Mouse (Mus musculus) embryonic fibroblast, embryonic 13.5 days (primary cell): ENCODE results near the gene Klhl41. TPM values are rescaled to one million over a fixed set of nuclear protein-coding genes. Genes with fewer than 3 reads are reported as not detected.
A peak's percentile ranks its signal among the peaks of the same experiment; 100 is the strongest.
"Not testable (repeated sequence)": the region's sequence is repeated elsewhere in the genome, so short reads cannot be mapped to it uniquely, and the experiment has no call there.

Experiments
- H3K27ac ChIP-seq: 2 replicates; pipeline ENCODE4 v1.5.1; 2012; ENCODE audit warnings: low read length, control low read depth, inconsistent platforms; ENCODE audit not compliant: insufficient read depth
- H3K4me1 ChIP-seq: 2 replicates; pipeline ENCODE4 v1.6.1; 2011; ENCODE audit warnings: low read length; ENCODE audit not compliant: control insufficient read depth, insufficient read depth
- H3K4me3 ChIP-seq: 2 replicates; pipeline ENCODE4 v1.5.1; 2011; ENCODE audit warnings: mild to moderate bottlenecking, control low read depth, low read length; ENCODE audit not compliant: insufficient read depth
- CTCF ChIP-seq: IDR thresholded peaks from 2 replicates; pipeline ENCODE4 v1.5.1; 2011; ENCODE audit warnings: mild to moderate bottlenecking, control low read depth, low read length, moderate library complexity, borderline replicate concordance; ENCODE audit not compliant: insufficient read depth
- POLR2A ChIP-seq: IDR thresholded peaks from 2 replicates; pipeline ENCODE4 v1.6.1; 2011; ENCODE audit warnings: low read depth, mild to moderate bottlenecking, control low read depth, low read length, moderate library complexity
- polyA plus RNA-seq: library from polyadenylated mRNA; stranded (reverse); fragments of >200 nt; gene quantifications from 2 replicates; pipeline ENCODE4 v1.2.4, GENCODE M21; 2011; ENCODE audit warnings: low read depth; ENCODE audit not compliant: missing spikeins, insufficient read length

Klhl41 gene
- 0.38 and 0.47 TPM in 2 replicates for polyA plus RNA-seq

GRCm38 (mm10) chr2:69669853-69670252 is at the start of gene Klhl41:
TSS of gene Klhl41 (plus strand) at chr2:69670120.
- Histone ChIP-seq H3K4me1 (no peaks in the 10 kb centered on the region; the same call in 1 of the 2 replicates), H3K4me3 (no peak within 1 kb of the TSS), H3K27ac (no peak within 1 kb of the TSS)
- TF ChIP-seq POLR2A = no peak
- no peak for TF ChIP-seq CTCF

GRCm38 (mm10) chr2:69629215-69629614 is 40.7 kb upstream of the Klhl41 start:
- no peak for TF ChIP-seq CTCF
- no peak for TF ChIP-seq POLR2A
- H3K27ac ChIP-seq = no peak overlapping the region

DNA sequence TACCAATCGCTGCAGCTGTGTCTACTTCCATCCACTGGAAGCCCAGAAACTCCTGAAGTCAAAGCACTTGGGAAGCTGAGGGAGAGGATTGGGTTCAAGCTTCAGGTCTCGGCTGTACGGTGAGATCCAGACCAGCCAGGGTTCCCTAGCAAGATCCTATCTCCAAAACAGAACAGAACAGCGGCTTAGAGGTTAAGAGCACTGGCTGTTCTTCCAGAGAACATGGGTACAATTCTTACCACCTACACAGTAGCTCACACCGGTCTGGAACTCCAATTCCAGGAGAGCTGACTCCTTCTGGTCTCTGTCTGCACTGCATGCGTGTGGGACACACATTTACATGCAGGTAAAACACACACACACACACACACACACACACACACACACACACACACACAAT is 40.0 kb upstream of the Klhl41 start:
- Histone ChIP-seq H3K4me3 (no peak overlapping the region), H3K27ac (no peak overlapping the region), H3K4me1 (no peaks in the 10 kb centered on the region)
- TF ChIP-seq CTCF (no peak), POLR2A (no peak)

More at GRCm38 (mm10) chr2:69629215-69629614, 40.7 kb upstream of the Klhl41 start:
- Histone ChIP-seq H3K4me1 (no peaks in the 10 kb centered on the region), H3K4me3 (no peak overlapping the region)

GRCm38 (mm10) chr2:69630792-69631191 is 39.1 kb upstream of the Klhl41 start:
- Histone ChIP-seq H3K4me3 (no peak overlapping the region), H3K27ac (no peak overlapping the region), H3K4me1 (no peaks in the 10 kb centered on the region)
- TF ChIP-seq POLR2A (no peak), CTCF (no peak)

DNA sequence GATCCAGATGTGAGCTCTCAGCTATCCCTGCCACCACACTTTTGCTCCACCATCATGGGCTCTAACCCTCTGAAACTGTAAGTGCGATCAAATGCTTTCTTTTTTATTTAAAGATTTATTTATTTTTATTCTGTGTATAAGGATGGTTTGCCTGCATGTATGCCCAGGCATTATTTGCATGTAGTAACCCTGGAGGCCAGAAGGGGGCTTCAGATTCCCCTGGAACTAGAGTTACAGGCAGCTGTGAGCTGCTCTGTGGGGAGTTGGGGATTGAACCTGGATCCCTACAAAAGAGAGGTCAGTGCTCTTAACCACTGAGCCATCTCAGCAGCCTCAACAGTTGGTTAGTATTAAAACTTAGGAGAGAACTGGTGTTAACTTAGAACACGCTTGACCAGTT is 38.5 kb upstream of the Klhl41 start:
- Histone ChIP-seq H3K4me1 (no peaks in the 10 kb centered on the region), H3K4me3 (no peak overlapping the region), H3K27ac (no peak overlapping the region)
- TF ChIP-seq POLR2A = no peak
- no peak for TF ChIP-seq CTCF

DNA sequence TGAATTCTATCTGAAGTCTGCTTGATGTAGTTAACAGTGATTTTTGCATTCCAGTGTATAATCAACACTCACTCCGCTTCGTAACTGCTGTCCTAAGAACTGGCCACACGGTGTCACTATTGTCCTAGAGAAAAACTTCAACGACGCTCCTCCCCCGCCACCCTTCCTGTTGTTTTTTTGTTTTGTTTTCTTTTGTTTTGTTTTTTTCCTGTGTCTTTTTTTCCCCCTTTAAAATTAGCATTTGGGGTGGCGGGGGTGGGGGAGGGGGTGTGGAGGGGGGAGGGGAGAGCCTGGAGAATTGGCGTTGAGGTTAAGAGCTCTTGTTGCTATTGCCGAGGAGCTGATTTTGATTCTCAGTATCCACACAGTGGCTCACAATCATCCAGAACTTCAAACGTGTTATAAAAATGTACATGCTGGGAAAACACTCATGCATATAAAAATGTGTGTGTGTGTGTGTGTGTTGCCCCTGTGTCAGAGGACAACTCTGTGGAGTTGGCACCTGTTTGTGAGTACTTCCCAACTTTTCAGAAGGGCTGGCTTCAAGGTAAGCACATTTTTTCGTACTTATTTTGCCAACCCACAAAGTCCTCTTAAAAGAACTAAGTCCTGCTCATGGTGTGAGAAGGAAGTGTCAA is 34.7 kb upstream of the Klhl41 start:
- Histone ChIP-seq H3K4me3 (peak overlapping the region; percentile 10; the same call in 1 of the 2 replicates), H3K27ac (no peak overlapping the region), H3K4me1 (no peaks in the 10 kb centered on the region)
- TF ChIP-seq CTCF (peak; percentile 25; the same call in 1 of the 2 replicates), POLR2A (no peak)

- Histone ChIP-seq H3K27ac (no peak overlapping the region), H3K4me1 (no peaks in the 10 kb centered on the region), H3K4me3 (no peak overlapping the region)
- TF ChIP-seq CTCF (no peak), POLR2A (no peak)
Observed at GRCm38 (mm10) chr2:69635807-69636206, 34.1 kb upstream of the Klhl41 start.

DNA sequence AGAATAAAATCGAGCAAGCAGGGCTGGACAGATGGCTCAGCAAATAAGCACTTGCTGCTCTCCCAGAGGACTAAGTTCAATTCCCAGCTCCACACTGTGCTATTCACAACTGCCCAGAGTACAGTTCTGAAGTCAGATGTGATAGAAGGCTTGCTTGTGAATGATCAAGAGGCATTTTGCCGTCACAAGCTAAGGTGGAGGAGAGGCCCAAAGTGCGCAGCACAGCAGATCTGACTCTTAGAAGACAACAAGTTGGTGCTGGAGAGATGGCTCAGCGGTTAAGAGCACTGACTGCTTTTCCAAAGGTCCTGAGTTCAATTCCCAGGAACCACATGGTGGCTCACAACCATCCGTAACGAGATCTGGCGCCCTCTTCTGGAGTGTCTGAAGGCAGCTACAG is 31.9 kb upstream of the Klhl41 start:
- not testable (repeated sequence) for H3K4me1 ChIP-seq, H3K27ac ChIP-seq, H3K4me3 ChIP-seq

DNA sequence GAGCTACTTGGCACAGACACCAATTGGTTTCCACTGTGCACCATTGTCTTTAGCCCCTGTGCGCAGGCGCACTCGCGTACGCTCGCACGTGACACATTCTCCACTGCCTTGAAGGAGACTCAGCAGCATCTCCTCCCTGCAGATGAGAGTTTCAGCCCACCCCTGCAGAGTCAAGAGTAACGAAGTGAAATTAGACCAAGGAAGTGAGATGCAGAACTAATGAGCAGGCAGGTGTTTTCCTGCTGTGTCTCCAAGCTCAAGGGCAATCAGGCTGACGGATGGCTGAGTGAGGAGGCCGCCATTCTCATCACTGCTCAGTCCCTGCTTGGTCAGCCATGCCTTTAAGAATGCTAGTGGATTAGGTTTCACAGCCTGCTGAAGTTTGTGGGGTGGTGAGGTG is 29.8 kb upstream of the Klhl41 start:
- Histone ChIP-seq H3K4me1 (no peaks in the 10 kb centered on the region), H3K27ac (no peak overlapping the region), H3K4me3 (no peak overlapping the region)
- TF ChIP-seq CTCF = no peak
- no peak for TF ChIP-seq POLR2A

DNA sequence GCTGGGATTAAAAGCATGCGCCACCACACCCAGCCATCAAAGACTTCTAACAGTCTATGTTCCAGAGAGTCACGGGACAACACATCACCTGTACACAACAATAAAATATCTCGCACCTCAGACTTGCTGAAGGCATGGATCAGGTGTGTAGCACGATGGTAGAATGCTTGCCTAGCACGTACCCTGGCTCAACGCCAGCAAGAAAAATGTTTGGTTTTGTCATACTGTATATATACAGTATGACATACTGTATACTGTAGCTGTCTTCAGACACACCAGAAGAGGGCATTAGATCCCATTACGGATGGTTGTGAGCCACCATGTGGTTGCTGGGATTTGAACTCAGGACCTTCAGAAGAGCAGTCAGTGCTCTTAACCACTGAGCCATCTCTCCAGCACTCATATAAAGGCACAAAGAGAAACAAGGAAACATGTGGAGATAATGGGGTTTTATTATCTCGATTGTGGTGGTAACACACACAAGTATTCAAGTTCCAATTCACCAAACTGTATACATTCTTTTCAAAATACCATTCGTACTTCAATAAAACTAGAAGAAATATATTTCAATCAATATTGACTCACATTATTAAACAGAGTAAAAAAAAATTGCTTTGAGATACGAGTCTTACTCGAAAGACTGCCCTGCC is 24.8 kb upstream of the Klhl41 start:
- Histone ChIP-seq H3K4me3 (no peak overlapping the region), H3K27ac (no peak overlapping the region), H3K4me1 (peaks cover 2% of the 10 kb centered on the region; the same call in 1 of the 2 replicates)
- TF ChIP-seq CTCF = no peak
- no peak for TF ChIP-seq POLR2A
